Mouse (Mus musculus) heart, embryonic 12.5 days (tissue): ENCODE results near the gene Poc1b. TPM values are rescaled to one million over a fixed set of nuclear protein-coding genes. Genes with fewer than 3 reads are reported as not detected.

Source experiments
- ATAC-seq: fragments of 200-750 bp; cut with Nextera tagmentation; 2 replicates; pipeline ENCODE4 v1.8.0; 2017; ENCODE audit warnings: moderate TSS enrichment, moderate library complexity; ENCODE audit not compliant: insufficient number of reproducible peaks, low FRiP score
- H3K27ac ChIP-seq: fragments of 300-500 bp; sonication (generic); 2 replicates; pipeline ENCODE4 v1.5.1; 2016; ENCODE audit warnings: mild to moderate bottlenecking, moderate library complexity; ENCODE audit not compliant: poor library complexity, severe bottlenecking
- H3K27me3 ChIP-seq: fragments of 300-500 bp; sonication (generic); replicated peaks from 2 replicates; pipeline ENCODE4 v1.6.1; 2016; ENCODE audit warnings: mild to moderate bottlenecking, moderate library complexity
- H3K36me3 ChIP-seq: fragments of 300-500 bp; sonication (generic); 2 replicates; pipeline ENCODE4 v1.6.1; 2016; ENCODE audit warnings: mild to moderate bottlenecking, moderate library complexity
- H3K4me1 ChIP-seq: fragments of 300-500 bp; sonication (generic); replicated peaks from 2 replicates; pipeline ENCODE4 v1.6.1; 2016; ENCODE audit warnings: mild to moderate bottlenecking
- H3K4me2 ChIP-seq: fragments of 300-500 bp; sonication (generic); 2 replicates; pipeline ENCODE4 v1.6.1; 2016; ENCODE audit warnings: mild to moderate bottlenecking, moderate library complexity
- H3K4me3 ChIP-seq: fragments of 300-500 bp; sonication (generic); 2 replicates; pipeline ENCODE4 v1.5.1; 2016; ENCODE audit warnings: mild to moderate bottlenecking
- H3K9ac ChIP-seq: fragments of 300-500 bp; sonication (generic); 2 replicates; pipeline ENCODE4 v1.6.1; 2016; ENCODE audit warnings: mild to moderate bottlenecking, moderate library complexity
- H3K9me3 ChIP-seq: fragments of 300-500 bp; sonication (generic); replicated peaks from 2 replicates; pipeline ENCODE4 v1.6.1; 2016; ENCODE audit warnings: mild to moderate bottlenecking, moderate library complexity
- WGBS: fragments of 180-500 bp; shearing (Covaris S2); methylation state at CpG from one replicate; pipeline ENCODE4 v1.1.7; 2016; 5-methylcytosine and 5-hydroxymethylcytosine counted together
- polyA plus RNA-seq: library from polyadenylated mRNA; unstranded; fragments of >200 nt; fragmentation: Nextera tagmentation; extraction: Ambion mirVana; gene quantifications from 2 replicates; pipeline ENCODE4 v1.2.1, GENCODE M21; 2016

The Poc1b gene
- polyA plus RNA-seq, 1 experiment from 2014 or later, result 11.2 TPM

DNA sequence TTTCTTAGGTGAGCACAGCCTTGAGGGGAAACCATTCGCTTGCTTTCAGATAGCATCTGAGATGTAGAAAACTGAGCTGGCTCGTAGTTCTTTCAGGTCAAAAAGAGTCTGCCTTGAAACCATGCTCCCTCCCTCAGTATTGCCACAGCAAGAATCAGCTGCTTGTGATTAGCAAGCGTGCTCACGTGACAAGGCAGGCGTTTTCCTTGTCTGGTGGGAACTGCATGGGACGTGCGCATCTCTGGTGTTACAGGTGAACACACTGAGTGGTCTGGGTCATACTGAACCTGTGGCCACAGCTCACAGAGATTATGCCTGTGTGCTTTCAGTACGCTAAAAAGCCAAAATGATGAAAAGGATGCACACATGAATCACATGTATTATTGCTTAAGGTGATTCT, 90.3 kb downstream of the Poc1b start:
- H3K36me3 ChIP-seq, result no peaks in the 10 kb centered on the region
- H3K9me3 ChIP-seq, result peaks cover 7% of the 10 kb centered on the region; the same call in 1 of the 2 replicates
- H3K27me3 ChIP-seq, result no peaks in the 10 kb centered on the region
- H3K27ac ChIP-seq, result no peak overlapping the region
- H3K9ac ChIP-seq, result no peak overlapping the region
- WGBS, result 80% methylated on average over 8 of the region's 8 CpGs
- no peak for ATAC-seq
- H3K4me3 ChIP-seq, result no peak overlapping the region
- no peak overlapping the region for H3K4me2 ChIP-seq
- H3K4me1 ChIP-seq, result peaks cover 11% of the 10 kb centered on the region

DNA sequence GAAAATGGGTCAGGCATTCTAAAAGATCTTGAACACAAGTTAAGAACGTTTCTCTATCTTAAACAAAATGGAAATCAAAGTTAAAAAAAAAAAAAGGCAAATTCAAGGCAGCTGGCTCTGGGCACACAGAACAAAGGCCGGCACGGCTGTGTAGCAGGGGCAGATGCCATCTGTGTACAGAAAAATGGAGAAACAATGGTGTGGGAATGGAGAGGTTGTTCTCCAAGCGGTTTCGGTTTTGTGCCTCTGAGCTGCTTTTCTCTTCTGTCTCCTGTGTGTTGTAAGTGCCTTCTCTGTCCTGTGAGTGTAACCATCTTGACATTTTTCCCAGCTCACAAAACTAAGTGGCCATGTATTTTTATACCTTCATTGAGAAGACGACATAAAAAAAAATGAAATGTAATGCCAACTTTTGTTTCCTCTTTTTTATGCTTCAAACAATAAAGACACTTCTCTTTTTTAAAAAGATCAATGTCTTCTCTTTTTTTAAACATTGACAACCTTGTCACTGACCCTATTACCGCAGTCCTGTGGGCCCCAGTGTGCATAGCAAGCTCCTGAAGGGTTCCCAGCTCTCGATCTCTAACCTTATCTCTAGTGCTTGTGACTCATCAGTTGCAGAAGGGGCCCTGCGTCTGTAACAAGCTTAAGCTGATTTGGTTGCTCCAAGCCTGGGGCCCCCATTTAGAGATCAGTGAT, 90.9 kb downstream of the Poc1b start:
- WGBS, result 67% methylated on average over 9 of the region's 9 CpGs
- Histone ChIP-seq H3K4me1 (peaks cover 14% of the 10 kb centered on the region), H3K4me2 (no peak overlapping the region), H3K36me3 (no peaks in the 10 kb centered on the region), H3K27ac (no peak overlapping the region), H3K27me3 (no peaks in the 10 kb centered on the region), H3K9me3 (peaks cover 7% of the 10 kb centered on the region; the same call in 1 of the 2 replicates), H3K9ac (no peak overlapping the region), H3K4me3 (no peak overlapping the region)
- ATAC-seq, result no peak

DNA sequence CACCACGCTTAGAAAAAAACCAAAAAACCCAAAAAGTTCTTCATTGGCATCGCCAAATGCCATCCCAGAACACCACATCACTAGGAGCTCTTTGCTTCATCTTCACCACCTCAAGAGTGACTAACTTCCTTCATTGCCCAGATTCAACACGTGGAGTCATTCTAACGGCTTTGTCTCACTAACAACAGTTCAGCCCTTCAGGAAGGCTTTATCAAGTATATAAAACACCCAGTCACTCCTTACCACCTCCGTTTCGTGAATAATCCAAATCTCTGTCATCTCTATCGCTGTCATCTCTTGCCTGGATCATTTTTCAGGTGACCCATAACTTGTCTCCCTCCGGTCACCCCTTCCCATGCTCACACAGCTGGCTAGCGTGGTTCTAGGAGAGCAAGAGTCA, 92.1 kb downstream of the Poc1b start:
- Histone ChIP-seq H3K9me3 (peaks cover 7% of the 10 kb centered on the region; the same call in 1 of the 2 replicates), H3K4me3 (no peak overlapping the region), H3K27ac (no peak overlapping the region), H3K27me3 (no peaks in the 10 kb centered on the region), H3K9ac (no peak overlapping the region), H3K4me1 (peaks cover 18% of the 10 kb centered on the region), H3K36me3 (no peaks in the 10 kb centered on the region), H3K4me2 (no peak overlapping the region)
- ATAC-seq, result no peak
- 89% methylated on average over 9 of the region's 9 CpGs for WGBS

DNA sequence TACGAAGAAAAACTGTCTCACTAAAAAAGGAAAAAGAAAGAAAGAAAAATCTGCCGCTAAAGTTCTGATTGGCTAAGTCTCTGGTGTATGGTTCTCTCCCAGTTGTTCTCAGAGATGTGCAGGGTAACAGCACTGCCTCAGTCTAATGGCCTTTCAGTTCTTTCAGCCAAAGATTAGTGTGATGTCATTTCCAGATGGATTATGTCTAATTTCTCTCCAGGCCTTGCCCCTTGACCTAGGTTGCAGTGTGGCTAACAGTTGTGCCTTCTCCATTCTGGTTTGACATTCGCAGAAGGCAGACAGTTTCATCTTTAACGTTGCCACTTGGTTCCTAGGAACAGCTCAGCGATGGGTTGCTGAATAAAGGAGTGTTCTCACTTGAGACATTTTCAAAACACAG, 94.1 kb downstream of the Poc1b start:
- no peaks in the 10 kb centered on the region for H3K27me3 ChIP-seq
- no peak overlapping the region for H3K27ac ChIP-seq
- H3K4me2 ChIP-seq, result no peak overlapping the region
- peaks cover 7% of the 10 kb centered on the region; the same call in 1 of the 2 replicates for H3K9me3 ChIP-seq
- ATAC-seq, result no peak
- H3K36me3 ChIP-seq, result no peaks in the 10 kb centered on the region
- peaks cover 18% of the 10 kb centered on the region for H3K4me1 ChIP-seq
- no peak overlapping the region for H3K9ac ChIP-seq
- WGBS, result 73% methylated on average over 5 of the region's 5 CpGs
- H3K4me3 ChIP-seq, result no peak overlapping the region

DNA sequence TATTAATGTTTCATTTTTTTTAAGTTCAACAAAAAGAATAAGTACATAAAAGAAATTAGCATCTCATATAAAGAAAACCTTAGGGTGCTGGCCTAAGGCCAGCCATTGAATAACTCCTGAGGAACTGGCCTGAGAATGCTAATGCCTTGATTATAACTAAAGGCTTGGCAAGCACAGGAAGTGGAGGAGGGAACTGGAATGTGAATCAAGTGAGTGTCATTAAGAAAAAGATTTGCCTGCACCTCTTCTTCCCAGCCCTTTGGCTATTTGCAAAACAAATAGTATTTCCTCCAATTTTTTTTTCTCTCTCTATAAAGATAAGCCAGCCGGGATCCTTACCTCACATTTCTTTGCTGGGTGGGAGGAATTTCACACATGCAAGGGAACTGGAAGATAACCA, 95.0 kb downstream of the Poc1b start:
- peaks cover 18% of the 10 kb centered on the region for H3K4me1 ChIP-seq
- 7% methylated on average over 1 of the region's 1 CpGs for WGBS
- H3K27me3 ChIP-seq, result no peaks in the 10 kb centered on the region
- ATAC-seq, result no peak
- peaks cover 7% of the 10 kb centered on the region; the same call in 1 of the 2 replicates for H3K9me3 ChIP-seq
- no peak overlapping the region for H3K4me2 ChIP-seq
- no peak overlapping the region for H3K4me3 ChIP-seq
- no peaks in the 10 kb centered on the region for H3K36me3 ChIP-seq
- no peak overlapping the region for H3K9ac ChIP-seq
- no peak overlapping the region for H3K27ac ChIP-seq

DNA sequence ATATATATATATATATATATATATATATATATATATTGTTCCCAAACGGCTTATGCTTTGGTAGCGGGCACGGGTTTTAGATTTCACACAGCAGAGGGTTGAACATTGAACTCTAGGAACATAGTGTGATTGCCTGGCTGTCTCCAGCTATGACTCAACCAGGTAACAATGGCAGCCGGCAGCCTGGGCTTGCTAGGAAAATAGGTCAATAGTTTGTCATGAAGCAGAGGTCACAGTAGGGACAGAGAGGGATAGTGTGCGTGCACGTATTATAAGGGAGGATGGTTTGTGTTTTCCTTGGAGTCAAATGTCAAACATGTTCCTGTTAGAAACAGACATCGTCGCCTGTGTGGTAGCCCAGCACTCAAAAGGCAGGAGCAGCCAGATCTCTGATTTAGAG, 95.5 kb downstream of the Poc1b start:
- Histone ChIP-seq H3K4me2 (peak overlapping the region; percentile 30), H3K27ac (peak overlapping the region; percentile 38; the same call in 1 of the 2 replicates), H3K9me3 (peaks cover 7% of the 10 kb centered on the region; the same call in 1 of the 2 replicates), H3K4me1 (peaks cover 14% of the 10 kb centered on the region), H3K27me3 (no peaks in the 10 kb centered on the region), H3K9ac (no peak overlapping the region), H3K4me3 (no peak overlapping the region), H3K36me3 (no peaks in the 10 kb centered on the region)
- ATAC-seq, result no peak
- 30% methylated on average over 8 of the region's 8 CpGs for WGBS

DNA sequence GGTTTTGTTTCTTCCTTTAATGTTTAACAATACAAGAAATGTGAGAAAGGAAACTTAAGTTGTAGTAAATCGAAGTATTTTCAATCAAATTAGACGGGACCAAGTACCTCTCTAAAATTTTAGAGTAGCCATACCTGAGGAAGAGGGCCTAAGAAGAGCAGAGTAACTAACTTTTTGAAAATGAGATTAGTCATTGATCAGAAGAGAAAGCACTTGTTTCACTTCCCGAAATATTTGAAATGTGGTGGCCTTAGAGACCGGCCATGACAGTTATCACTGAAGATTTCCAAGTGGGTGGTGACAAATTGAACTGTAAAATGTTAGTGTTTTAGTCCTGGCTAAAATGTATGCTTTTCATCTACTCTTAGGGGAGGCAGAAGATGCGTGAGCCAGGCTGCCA, 96.3 kb downstream of the Poc1b start:
- Histone ChIP-seq H3K4me2 (peak overlapping the region; percentile 70), H3K4me1 (peaks cover 11% of the 10 kb centered on the region), H3K9me3 (peaks cover 4% of the 10 kb centered on the region; the same call in 1 of the 2 replicates), H3K36me3 (no peaks in the 10 kb centered on the region), H3K27me3 (no peaks in the 10 kb centered on the region), H3K27ac (peak overlapping the region; percentile 83), H3K9ac (peak overlapping the region; percentile 69), H3K4me3 (peak overlapping the region; percentile 41)
- 37% methylated on average over 5 of the region's 5 CpGs for WGBS
- no peak for ATAC-seq

DNA sequence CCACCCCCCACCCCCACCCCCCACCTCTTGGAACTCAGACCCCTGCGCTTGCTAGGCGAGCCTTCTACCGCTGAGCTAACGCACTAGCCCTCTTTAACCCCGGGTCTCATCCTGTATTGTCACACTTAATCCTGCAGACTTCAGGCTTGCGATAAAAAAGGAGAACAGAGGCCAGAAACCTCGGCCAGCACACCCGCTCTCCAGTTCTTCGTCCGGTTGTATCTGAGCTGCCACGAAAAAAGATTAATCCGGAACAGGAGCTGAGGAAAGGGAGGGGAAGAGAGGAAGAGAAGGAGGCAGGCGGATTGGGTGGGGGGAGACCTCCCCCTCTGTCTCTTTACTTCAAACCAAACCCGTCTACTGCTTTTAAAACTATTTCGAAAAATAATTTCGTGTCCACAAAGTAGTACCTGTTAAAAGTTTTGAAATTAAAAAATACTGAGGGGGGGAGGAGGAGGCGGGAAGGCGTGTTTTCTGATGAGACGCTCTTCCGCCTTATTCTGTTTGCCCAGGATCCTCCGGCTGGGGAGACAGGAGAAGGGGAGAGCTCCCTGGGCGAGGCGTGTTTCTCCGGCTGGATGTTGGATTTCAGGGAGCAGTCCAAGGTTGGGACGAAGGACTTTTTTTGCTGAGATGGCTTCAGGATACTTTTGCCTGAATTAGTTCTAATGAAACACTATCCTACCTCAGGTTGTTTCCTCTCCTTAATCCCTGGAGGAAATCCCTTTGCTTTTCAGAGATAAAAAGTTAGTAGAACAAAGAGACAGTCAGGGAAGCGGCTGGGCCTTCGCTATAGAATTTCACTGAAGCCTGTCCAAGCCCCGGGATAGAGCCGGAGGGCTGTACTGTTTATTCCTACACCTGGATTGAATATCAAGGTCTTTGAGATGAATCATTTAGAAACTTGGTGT, 97.0 kb downstream of the Poc1b start:
- Histone ChIP-seq H3K4me3 (peak overlapping the region; percentile 41), H3K9me3 (no peaks in the 10 kb centered on the region), H3K4me2 (peak overlapping the region; percentile 70), H3K4me1 (peaks cover 11% of the 10 kb centered on the region), H3K36me3 (no peaks in the 10 kb centered on the region), H3K9ac (peak overlapping the region; percentile 69), H3K27me3 (no peaks in the 10 kb centered on the region), H3K27ac (peak overlapping the region; percentile 83)
- WGBS, result 1% methylated on average over 29 of the region's 29 CpGs
- ATAC-seq, result peak; percentile 59

DNA sequence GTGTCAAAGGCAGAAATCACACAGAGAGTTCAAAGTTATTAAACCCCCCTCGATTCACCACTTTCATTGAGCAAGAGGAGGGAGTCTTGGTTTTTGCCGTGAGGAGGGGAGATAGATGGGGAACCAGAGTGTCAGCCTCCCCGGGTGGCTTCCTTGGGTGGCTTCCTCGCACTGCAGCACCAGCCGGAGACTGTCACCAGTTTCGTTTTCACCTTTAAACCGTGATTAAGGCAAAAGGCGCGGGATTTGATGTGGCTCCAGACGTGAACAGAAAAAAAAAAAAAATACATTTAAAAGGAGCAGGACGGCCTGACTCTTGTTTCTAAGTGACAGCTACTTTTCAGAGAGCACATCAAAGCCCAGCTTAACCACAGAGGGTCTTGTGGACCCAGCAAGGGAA, 97.7 kb downstream of the Poc1b start:
- Histone ChIP-seq H3K36me3 (no peaks in the 10 kb centered on the region), H3K4me2 (peak overlapping the region; percentile 70), H3K9me3 (no peaks in the 10 kb centered on the region), H3K27me3 (no peaks in the 10 kb centered on the region), H3K4me3 (peak overlapping the region; percentile 41), H3K27ac (peak overlapping the region; percentile 83; the same call in 1 of the 2 replicates), H3K4me1 (peaks cover 11% of the 10 kb centered on the region), H3K9ac (peak overlapping the region; percentile 69)
- no peak for ATAC-seq
- WGBS, result 2% methylated on average over 11 of the region's 11 CpGs

DNA sequence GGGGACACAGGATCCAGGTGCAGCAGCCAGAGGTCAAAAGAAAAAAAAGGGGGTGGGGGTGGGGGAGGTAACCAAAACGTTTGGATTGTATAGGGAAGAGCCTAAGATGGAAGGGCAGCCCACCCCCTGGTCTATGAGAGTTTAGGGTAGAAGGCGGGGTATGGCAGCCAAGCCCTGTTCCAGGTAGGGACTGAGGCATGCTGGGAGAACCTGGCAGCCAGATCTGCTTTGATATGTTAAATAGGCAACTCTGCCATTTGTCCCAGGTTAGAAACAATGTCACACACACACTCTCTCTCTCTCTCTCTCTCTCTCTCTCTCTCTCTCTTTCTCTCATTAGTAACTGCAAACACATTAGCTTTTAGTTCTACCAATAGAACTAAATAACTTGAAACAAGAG, 100.3 kb downstream of the Poc1b start:
- Histone ChIP-seq H3K4me1 (peaks cover 7% of the 10 kb centered on the region), H3K4me2 (no peak overlapping the region), H3K27me3 (no peaks in the 10 kb centered on the region), H3K9me3 (no peaks in the 10 kb centered on the region), H3K4me3 (no peak overlapping the region), H3K27ac (no peak overlapping the region), H3K36me3 (no peaks in the 10 kb centered on the region), H3K9ac (no peak overlapping the region)
- ATAC-seq, result no peak
- WGBS, result 60% methylated on average over 2 of the region's 2 CpGs

DNA sequence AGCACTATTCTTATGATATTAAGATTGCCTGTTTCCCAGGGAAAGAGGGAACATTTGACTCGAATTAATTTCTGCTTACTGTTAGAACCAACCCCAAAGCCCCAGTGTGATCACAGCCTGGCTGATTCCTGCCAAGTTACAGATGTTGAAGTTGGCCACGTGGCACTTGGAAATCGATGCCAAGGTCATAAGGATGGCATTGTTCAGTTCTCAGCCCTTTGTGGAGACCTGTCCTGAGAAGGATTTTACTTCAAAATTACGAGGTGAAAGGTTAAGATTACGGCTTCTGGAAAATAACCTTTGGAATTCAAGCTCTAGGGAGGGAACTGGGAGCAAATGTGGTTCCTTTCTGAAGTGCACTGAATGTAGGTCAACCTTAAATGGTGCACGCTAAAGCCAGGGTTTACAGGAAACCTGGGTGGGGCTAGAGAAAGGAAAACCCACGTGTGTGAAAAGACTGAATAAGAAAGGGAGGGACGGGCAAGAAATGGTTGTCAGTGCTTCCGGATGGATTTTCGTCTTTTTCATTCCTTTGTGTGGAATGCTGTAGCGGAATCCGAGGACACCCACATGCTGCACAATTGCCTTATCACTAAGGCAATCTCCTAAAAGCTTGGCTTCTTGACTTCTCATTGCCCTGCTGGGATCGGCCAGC, 102.4 kb downstream of the Poc1b start:
- Histone ChIP-seq H3K9ac (no peak overlapping the region), H3K36me3 (no peaks in the 10 kb centered on the region), H3K9me3 (no peaks in the 10 kb centered on the region), H3K27me3 (no peaks in the 10 kb centered on the region), H3K4me2 (no peak overlapping the region), H3K27ac (no peak overlapping the region), H3K4me1 (no peaks in the 10 kb centered on the region), H3K4me3 (no peak overlapping the region)
- no peak for ATAC-seq
- WGBS, result 72% methylated on average over 13 of the region's 13 CpGs
